Mouse (Mus musculus): ENCODE data around the gene Acyp2.
A peak's percentile ranks its signal among the peaks of the same experiment; 100 is the strongest.

The Acyp2 gene

DNA sequence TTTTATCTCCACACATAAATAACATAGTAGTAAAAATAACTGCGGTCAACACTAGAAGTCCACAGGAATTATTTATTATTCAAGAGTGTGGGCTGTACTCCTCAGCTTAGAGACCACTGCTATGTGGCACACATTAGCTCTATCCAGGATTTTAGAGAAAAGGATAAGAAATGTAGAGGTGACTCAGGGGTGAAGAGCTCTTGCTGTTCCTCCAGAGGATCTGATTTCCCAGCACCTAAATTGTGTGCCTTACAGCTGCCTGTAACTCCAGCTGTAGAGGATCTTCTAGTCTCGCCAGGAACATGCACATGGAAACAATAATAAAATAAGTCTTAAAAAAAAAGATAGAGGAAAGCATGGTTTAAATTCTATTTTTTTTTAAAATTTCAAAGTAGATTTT is 70.5 kb downstream of the Acyp2 start:
- no peak for DNase-seq

DNA sequence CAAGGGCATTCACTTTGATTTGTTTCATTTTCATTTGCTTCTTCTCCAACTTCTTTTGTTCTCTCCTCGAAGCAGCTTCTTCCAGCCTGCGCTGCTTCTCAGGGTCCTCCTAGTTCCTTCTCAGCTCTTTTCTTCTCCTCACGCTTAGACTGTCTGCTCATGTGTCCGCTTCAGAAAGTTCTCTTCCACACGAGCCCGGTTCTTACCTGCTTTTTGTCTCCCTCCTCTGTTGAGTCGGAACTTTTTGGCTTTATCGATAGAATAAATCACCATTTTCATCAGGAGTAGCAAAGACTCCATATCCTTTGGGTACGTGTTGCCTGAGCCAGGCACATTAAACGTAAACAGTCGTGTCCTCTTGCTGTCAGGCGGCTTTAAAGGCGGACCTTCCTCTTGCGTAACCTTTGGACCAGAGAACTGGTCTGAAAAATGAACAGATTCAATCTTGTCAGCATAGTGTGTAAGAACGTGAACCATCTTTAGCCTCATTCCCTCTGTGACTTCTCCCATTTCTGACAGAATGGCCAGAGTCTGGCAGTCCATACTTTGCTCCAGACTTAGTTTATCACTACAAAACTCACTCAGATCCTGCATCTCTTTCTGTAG is 76.5 kb downstream of the Acyp2 start:
- DNase-seq: no peak

DNA sequence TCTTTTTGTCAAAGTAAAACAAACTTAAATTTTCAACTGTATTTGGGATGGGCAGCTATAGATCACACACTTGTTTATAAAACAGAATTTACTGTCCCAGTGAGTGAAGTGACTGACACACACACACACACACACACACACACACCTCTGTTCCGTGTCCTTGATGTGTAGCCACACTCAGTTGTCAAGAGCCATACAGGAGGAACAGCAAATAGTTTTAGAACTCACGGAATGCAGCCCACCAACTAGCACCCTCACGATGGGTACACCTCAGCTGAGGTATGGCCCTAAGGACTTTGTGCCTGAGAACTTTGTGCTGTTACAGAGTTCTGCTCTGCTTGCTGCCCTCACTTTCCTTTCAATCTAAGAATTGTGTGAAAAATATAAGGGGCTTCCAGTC is 78.8 kb downstream of the Acyp2 start:
- DNase-seq: no peak

- DNase-seq: no peak
Observed at GRCm38 (mm10) chr11:30560215-30560614, 89.2 kb downstream of the Acyp2 start.

DNA sequence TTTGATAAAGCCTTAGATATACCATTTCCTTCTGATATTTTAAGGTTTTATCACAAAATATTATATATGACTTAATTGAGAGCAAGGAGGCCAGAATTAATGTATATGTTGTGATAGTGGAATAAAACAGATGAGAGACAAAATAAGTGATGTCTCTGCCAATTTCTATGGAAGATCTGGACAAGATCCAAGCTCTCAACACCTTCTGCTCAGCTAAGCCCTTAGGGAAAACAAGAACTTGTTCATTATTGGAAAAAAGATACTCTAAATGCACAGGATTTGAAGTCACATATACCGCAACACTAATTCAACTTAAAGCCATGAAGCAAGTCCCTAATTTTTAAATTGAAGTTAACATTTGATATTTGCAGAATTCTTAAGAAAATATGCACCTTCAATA is 96.0 kb downstream of the Acyp2 start:
- no peak for DNase-seq

DNA sequence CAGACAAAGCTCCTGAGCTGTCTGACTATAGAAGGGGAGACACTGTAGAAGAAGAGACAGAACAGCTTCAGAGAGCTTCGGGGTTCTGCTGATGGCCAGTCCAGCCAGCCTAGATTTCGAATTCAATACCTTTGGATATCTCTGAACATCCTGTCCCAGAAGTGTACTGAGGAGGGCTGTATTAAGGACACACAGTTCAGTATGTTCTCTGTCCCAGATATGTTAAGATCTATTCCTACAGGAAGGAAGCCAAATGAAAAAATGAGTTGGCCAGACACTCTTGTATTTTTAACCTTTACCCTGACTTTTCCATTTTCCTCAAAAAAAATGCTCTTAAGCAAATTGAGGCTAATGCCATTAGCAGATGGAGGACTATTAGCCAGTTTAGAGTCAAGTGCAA is 132.3 kb downstream of the Acyp2 start:
- no peak for DNase-seq

GRCm38 (mm10) chr11:30508178-30508577 is 141.2 kb downstream of the Acyp2 start:
- DNase-seq: no peak

GRCm38 (mm10) chr11:30498738-30499355 is 150.5 kb downstream of the Acyp2 start:
- no peak for DNase-seq

DNA sequence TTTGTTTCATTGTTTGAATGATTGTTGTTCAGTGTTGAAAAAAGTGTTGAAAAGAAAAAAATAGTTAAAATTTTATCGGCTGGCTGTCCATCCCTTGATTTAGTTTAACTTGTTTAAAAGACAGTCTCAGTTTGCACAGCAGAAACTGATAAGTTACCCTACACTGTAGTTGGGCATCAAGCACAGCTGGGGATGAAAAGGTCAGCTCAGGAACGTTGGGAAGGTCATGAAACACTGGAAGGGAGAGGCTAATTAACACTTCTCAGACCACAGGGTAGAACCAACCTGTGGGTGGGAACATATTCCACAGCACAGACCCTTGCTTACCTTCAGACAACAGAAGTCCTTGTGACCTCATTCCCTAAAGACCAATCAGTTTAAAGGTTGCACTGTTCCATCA is 152.2 kb downstream of the Acyp2 start:
- no peak for DNase-seq

GRCm38 (mm10) chr11:30491515-30492260 is 157.7 kb downstream of the Acyp2 start:
- no peak for DNase-seq

DNA sequence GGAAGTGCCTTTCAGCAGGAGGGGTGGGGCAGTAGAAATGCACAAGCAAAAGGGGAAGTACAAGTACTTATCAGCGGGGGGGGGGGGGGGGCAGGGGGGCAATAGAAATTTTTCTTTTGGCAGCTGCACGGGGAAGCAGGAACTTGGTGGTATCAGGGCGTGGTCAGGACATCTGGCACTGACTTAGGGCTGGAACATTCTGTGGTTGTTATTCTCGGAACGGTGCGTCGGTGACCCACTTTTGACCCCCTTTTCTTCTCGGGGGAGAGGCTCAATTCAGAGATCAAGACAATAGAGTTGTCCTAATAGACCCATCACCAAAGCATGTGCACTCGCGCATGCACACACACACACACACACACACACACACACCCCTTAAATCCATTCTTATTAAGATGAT is 161.2 kb downstream of the Acyp2 start:
- DNase-seq: no peak

- DNase-seq: no peak
Observed at GRCm38 (mm10) chr11:30483286-30483685, 166.1 kb downstream of the Acyp2 start.

DNA sequence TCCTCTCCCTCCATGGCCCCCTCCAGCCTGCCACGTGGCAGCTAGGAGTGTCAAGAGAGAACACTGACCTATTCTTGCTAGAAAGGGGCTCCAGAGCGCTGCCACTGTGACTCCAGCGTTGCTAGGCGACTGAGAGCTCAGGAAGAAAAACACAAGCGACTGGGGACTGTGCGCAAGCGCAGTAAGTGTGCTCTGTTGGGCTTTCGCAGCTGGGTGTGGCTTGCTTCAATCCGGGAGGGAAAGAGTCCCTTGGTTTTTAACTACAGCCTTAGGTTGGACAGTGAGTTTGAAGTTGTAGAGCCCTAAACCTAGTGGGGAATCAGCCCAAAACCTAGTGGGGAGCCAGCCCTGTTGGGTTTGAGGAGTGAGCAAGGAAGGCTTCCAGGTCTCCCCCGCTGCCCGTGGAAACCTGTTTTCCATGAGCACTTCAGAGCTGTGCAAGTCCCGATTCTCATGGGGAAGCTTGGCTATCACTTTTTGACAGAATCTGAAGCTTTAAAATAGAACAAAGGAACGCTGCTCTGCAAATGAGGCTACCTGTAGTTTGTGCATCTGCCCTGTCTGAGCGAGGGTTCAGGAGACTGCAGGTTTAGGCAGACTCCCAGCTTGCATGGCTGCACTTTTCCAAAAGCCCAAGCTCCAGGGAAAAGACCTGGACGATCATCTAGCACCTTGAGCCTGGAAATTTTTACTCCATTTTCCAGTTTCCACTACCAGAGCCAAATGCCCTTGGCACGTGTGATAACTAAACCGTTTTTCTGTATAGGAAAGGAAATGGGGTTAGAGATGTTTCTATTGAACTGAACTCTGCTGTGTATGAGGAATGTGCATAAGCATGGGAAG is 177.4 kb downstream of the Acyp2 start, which contains the start of gene 4930505A04Rik:
Gene 4930505A04Rik, minus strand, starts transcription at position 77 of the 843 bp plus-strand sequence.
- DNase-seq: peak; percentile 84

GRCm38 (mm10) chr11:30471187-30471586 is 178.2 kb downstream of the Acyp2 start:
- no peak for DNase-seq
